Mouse (Mus musculus) megakaryocyte, embryonic 14.5 days (primary cell): ENCODE results near the gene Nxnl1.

ENCODE experiments used
- FLI1 ChIP-seq: IDR thresholded peaks from 2 replicates; pipeline ENCODE4 v1.6.1; 2012; ENCODE audit warnings: low read length, inconsistent platforms, mixed read lengths
- GATA1 ChIP-seq: IDR thresholded peaks from 3 replicates; pipeline ENCODE4 v1.6.1; 2012; ENCODE audit warnings: mixed read lengths, low read length, inconsistent platforms, borderline replicate concordance

GRCm38 (mm10) chr8:71575020-71575419, 8.6 kb upstream of the Nxnl1 start:
- TF ChIP-seq GATA1 (no peak), FLI1 (no peak)
